Mouse (Mus musculus): ENCODE measurements at regions not wholly inside any gene's neighbourhood (a gene's known extent, or its start where the extent isn't known, plus 50 kb on each side); places are given as distances from the start of the nearest gene placed in this dataset.

GRCm38 (mm10) chr13:53996867-53997266, 58.6 kb downstream of the Drd1 start:
- DNase-seq (ENCODE audit: low spot score in 2 of 2): no peak
- intact Hi-C loops (cut with DNase I): no loop called here

DNA sequence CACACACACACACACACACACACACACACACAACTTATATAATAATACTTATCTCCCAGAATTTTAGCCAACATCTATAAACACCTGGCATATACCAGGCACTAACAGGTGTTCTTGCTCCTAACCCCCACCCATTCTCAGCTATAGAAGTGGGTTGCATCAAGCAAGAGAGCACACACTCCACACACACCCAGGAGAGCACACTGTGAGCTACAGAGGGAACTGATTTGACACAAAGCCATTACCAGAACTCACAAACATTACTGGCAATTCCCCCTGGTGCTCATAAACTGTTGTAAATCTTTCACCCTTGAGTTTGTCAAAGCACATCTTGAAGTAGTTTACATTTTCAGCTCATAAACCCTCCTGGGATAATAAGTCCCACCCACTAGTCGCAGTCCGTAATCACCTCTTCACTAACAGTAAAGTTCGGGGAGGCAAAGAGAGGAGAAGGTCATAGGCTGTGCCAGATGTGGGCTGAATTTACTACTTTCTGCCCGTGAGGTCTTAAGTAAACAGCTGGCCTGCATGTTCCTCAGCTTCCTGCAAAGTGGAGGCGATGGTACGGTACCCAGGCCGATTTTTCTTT, 62.5 kb downstream of the Drd1 start:
- no peak for DNase-seq (ENCODE audit: low spot score in 2 of 2)
- intact Hi-C loops (cut with DNase I): no loop called here

DNA sequence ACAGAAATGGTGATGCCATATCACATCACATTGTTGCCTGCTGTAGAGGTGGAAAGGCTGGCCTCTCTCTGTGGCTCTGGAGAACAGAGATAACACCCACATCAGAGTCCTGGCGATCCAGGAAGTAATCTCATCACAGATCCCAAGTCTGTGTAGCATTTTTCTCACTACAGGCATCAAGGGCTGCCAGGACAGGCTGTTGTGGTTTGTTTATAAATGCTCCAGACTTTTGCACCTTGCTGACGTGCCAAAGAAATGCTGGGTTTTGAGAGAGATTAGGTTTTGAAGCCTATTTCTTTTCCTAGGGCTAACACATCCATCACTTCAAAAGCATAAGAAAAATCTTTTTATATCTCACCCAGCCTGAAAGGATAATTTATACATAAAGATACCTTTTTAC, 76.3 kb downstream of the Drd1 start:
- DNase-seq (ENCODE audit: low spot score in 2 of 2): no peak
- intact Hi-C loops (cut with DNase I): no loop called here

DNA sequence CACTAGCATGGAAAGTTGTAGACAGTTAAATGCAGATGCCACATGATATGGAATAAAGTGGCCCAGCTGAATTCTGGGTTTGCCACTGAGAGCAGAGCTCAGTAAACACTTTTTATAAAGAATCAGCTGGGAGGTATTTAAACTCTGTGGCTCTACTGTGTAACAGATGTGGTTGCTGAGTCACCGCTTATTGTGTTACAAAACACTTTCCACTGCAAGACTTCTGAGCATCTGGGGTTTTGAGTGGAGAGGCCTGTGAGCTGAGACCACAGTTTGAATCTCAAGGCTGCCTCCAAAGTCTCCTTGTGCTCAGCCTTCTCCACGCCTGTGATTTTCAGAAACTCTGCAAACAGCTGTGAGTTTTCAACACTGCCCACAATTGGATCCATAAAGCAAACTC, 86.1 kb downstream of the Drd1 start:
- intact Hi-C loops (cut with DNase I): no loop called here
- DNase-seq (ENCODE audit: low spot score in 2 of 2): no peak

DNA sequence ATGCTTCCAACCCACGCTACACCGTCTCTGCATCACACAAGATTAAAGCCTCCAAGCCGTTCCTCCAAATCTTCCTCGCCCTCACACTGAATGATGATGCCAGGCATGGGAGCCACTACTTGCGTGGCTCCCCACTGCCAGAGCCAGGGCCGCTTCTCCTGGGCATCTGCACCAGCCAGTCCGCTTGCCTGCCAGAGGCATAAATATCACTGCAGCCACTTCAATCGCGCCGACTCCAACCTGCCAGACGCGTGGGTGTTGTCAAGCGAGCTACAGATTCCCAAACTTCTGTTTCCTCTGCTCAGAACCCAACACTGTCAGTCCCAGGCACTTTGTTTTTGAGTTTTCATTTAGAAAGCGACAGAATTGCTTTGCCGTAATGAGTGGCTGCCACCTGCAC, 99.3 kb downstream of the Drd1 start:
- peak; percentile 83 to 84 for DNase-seq (ENCODE audit: low spot score in 2 of 2)
- intact Hi-C loops (cut with DNase I): no loop called here

DNA sequence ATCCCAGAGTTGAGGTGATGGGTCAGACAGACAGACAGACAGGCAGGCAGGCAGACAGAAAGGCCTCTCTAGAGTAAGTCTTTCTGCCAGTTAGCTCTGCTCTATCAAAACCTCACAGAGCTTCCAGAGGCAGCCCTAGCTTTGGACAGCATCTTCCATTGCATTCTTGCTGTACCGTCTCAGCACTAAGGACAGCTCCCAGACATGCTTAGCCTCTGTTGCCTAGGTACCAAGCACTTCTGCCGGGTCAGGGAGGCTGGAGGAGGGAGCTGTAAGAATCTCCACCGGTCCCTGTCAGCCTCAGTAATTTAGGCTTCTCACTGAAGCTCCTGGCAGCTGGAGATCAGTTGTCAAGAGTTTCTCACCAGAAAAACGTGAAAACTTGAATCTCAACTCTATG, 107.4 kb downstream of the Drd1 start:
- no peak for DNase-seq (ENCODE audit: low spot score in 2 of 2)
- intact Hi-C loops (cut with DNase I): no loop called here

DNA sequence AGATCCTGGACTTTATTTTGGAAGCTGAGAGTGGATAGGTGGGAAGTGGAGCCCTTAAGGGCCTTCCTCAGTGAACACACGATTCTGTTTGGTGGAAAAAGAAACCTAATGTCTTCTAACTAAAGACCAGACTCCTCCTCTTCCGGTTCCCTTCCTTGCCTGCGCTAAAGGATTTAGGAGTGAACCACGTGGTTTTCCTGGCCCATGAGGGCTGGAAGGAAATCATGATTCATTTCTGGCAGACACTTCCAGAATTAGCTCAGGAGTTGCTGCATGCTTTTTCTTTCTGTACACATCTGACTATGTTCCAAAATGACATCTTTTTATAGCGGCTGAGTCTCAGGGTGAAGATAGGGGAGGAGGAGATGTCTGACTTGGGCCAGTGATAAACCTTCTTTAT, 109.8 kb downstream of the Drd1 start:
- peak in 1 of 2 experiments; percentile 24 for DNase-seq (ENCODE audit: low spot score in 2 of 2)
- intact Hi-C loops (cut with DNase I): no loop called here

- DNase-seq (ENCODE audit: low spot score in 2 of 2): no peak
- intact Hi-C loops (cut with DNase I): no loop called here
These were observed 114.3 kb downstream of the Drd1 start for GRCm38 (mm10) chr13:53941005-53941747.

- intact Hi-C loops (cut with DNase I): no loop called here
- no peak for DNase-seq (ENCODE audit: low spot score in 2 of 2)
These were observed 120.3 kb downstream of the Drd1 start for GRCm38 (mm10) chr13:53935174-53935699.

GRCm38 (mm10) chr13:53934457-53934856, 121.0 kb downstream of the Drd1 start:
- intact Hi-C loops (cut with DNase I): no loop called here
- no peak for DNase-seq (ENCODE audit: low spot score in 2 of 2)

GRCm38 (mm10) chr13:53926128-53926527, 129.4 kb downstream of the Drd1 start:
- DNase-seq (ENCODE audit: low spot score in 2 of 2): no peak
- intact Hi-C loops (cut with DNase I): loop anchor here (5.0 to 10.0 kb wide), 3 partner anchors 39 to 129 kb away; partner anchors contain the start of gene Drd1

- DNase-seq (ENCODE audit: low spot score in 2 of 2): no peak
- intact Hi-C loops (cut with DNase I): loop anchor here (10.0 kb wide), 1 partner anchor 130 kb away; the partner anchor contains the start of gene Drd1
These were observed 131.1 kb downstream of the Drd1 start for GRCm38 (mm10) chr13:53924433-53924832.

DNA sequence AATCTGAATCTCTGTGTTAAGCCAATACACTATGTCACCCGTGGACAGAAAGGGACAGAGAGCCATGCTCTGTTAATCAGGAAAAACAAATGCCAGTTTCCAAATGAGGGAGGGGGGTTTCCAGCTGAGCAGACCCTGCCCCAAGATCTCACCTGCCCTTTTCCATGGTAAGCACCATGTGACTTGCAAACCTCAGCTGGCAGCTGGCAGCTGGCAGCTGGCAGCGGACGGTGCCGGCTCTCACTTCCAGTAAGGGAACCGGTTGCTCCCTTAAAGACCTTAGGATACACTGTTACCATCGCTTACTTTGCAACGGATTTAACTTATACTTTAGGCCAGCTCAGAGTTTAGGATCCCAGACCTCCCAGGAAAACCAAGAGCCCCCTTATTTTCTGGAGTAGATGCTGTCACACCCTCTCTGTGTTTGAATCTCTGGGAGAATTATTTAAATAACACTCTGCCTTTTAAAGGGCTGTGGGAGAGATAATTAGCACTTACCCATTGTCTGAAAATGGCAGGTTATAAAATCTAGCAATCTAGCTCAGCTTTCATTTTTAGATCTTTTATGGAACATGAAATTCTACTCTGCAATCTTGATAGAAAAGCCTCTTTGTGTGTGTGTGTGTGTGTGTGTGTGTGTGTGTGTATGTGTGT, 131.7 kb downstream of the Drd1 start:
- no peak for DNase-seq (ENCODE audit: low spot score in 2 of 2)
- intact Hi-C loops (cut with DNase I): loop anchor here (10.0 kb wide), 1 partner anchor 131 kb away; the partner anchor contains the start of gene Drd1

- DNase-seq (ENCODE audit: low spot score in 2 of 2): no peak
- intact Hi-C loops (cut with DNase I): loop anchor here (10.0 kb wide), 1 partner anchor 133 kb away; the partner anchor contains the start of gene Drd1
These were observed 133.7 kb downstream of the Drd1 start for GRCm38 (mm10) chr13:53921796-53922195.

DNA sequence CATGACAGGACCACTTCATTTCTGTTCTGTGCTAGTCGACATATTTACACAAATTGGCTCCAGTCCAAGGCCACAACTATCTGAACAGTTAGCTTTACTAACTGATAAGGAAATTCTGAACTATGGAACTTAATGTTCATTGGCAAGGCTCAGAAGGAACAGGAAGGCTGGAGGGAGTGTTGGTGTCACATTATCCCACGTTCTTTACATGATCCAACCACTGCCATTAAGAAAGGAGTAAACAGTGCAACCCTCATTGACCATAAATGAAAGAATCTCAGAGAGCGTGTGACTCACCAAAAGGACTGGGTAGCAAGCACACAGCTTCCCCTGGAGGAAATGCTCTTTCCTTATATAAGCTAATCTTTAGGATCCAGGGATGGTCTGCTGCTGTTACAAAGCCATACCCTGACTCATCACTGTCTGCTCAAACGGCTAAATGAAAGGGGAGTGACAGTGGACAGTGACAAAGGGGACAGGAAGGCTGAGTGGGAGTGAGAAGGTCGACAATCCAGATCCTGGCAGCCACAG, 135.6 kb downstream of the Drd1 start:
- intact Hi-C loops (cut with DNase I): loop anchor here (10.0 kb wide), 1 partner anchor 135 kb away; the partner anchor contains the start of gene Drd1
- DNase-seq (ENCODE audit: low spot score in 2 of 2): no peak

DNA sequence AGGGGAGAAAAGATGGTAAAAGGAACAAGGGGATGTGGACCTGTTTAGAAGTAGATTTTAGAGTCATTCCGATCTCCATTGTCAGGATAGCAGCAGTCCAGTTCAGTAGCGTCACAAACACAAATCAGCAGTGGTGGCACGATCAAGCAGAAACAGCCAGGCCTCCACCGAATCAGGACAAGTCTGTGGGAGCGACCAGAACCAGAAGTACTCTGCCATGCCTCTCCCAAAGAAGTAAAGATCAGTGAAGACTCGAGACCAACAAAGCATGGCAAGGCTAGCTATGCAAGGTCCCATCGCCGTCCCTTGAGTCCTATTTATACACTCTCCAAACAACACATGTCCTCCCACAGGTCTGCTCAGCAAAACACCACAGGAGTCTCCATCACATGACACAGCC, 140.0 kb downstream of the Drd1 start:
- intact Hi-C loops (cut with DNase I): no loop called here
- DNase-seq (ENCODE audit: low spot score in 2 of 2): no peak

- intact Hi-C loops (cut with DNase I): no loop called here
- DNase-seq (ENCODE audit: low spot score in 2 of 2): no peak
These were observed 141.1 kb downstream of the Drd1 start for GRCm38 (mm10) chr13:53914434-53914833.

DNA sequence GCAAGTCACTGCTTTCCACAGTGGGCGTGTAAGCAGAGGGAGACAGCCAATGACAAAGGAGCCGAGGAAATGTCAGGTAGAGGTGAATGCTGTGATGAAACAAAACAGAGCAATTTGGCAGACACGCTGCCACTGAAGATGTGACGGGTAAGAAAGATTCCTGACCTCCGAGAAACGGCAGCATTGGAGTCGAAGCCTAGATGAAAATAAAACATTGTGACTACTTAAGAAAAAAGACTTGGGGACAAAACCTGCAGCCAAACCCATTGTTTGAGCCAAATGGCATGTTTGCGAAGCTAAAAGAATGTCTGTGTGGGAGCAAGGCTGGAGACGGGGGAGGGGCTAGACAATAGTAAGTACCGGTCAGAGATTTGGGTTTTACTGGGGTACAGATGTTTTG, 142.0 kb downstream of the Drd1 start:
- DNase-seq (ENCODE audit: low spot score in 2 of 2): no peak
- intact Hi-C loops (cut with DNase I): no loop called here

- no peak for DNase-seq (ENCODE audit: low spot score in 2 of 2)
- intact Hi-C loops (cut with DNase I): no loop called here
These were observed 143.7 kb downstream of the Drd1 start for GRCm38 (mm10) chr13:53911846-53912245.

GRCm38 (mm10) chr13:53911261-53911660, 144.2 kb downstream of the Drd1 start:
- DNase-seq (ENCODE audit: low spot score in 2 of 2): no peak
- intact Hi-C loops (cut with DNase I): no loop called here

Data from left cerebral cortex, postnatal 36 days (tissue).